Mouse (Mus musculus) mouse trophoblast stem cell (cell line): ENCODE results near the gene Samd4.

Experiments
- in situ Hi-C, 2 experiments: fragments of 300-500 bp; cut with MseI, MboI; formaldehyde crosslinking; loops; 2 replicates in 1 of 2; 3 replicates in 1 of 2; pipeline ENCODE4 v1.15.1; 2025

The Samd4 gene

DNA sequence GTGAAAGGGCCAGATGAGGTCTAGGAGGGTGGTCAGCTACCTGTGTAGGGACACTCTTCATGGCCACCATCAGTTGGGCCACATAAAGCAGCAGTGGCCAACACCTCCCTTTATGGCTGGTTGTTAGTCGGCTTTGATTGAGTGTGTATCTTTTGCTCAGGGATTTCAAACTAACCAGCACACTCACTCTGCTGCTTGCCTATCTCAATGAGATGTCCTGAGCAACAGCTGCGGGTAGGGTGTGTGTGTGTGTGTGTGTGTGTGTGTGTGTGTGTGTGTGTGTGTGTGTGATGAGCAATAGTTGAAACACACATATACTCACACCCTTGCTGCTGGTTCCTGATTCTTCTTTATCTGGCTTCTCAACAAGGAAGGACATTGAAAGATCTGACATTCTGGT lies 69.6 kb downstream of the Samd4 start:
- in situ Hi-C loops, result no loop called here

DNA sequence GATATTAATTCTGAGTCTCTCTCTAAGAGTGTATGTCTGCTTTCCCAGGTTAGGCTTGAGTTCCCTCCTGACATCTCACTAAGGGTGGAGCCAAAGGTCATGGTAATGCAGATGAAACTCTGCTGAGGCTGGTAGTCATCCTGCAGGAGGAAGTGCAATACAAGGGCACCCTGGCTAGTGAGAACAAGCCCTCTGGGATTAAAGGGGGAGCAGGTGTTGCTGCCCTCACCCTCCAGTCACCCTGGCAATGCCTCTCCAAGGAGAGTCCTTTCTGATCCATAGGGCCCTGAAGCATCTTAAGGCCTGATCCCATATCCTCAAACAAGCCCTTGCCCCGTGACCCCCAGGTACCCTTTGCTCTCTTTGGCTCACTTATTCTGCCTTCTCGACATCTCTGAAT lies 72.5 kb downstream of the Samd4 start:
- in situ Hi-C loops, result no loop called here

DNA sequence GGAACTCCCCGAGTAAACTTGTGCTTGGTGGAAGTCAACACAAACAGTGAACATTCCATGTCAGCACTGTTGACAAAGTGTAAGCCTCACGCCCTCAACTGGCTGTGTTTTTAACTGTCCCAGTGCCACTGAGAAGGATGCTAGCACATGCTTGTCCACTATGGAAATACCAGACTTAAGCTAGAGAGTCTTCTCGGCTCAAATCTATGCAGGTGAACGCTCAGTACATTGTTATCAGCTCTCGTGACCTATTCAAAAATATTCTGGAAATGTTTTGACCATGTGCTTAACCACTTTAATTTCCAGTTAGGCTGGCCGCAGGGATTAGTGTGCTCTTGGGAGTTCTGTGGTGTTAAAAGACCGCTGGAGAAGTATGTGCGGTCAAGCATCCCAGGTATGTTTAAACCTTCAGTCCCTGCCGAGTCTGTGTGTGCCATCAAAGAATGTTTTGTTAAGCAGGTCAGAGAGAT lies 73.0 kb downstream of the Samd4 start:
- in situ Hi-C loops, result no loop called here

DNA sequence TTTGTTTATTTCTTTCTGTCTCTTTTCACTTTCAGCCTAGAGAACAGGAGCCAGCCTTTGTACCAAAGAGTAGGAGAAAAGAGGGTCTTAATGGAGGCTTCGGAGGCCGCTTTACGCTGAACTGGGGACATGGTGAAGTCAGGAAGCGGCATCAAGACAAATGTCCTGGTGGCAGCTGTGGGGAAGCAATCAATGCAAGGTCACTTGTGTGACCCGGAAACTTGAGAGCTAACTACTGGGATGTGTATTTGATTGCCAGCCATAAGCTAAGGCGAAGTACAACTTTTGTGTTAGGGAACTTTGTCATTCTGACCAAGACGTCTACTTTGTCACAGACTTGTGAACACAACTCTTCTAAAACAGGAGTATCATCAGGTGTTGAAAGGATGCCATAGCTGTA lies 73.5 kb downstream of the Samd4 start:
- in situ Hi-C loops, result no loop called here

- in situ Hi-C loops, result no loop called here
Measured at GRCm38 (mm10) chr14:46959166-46959721, 76.6 kb downstream of the Samd4 start.

DNA sequence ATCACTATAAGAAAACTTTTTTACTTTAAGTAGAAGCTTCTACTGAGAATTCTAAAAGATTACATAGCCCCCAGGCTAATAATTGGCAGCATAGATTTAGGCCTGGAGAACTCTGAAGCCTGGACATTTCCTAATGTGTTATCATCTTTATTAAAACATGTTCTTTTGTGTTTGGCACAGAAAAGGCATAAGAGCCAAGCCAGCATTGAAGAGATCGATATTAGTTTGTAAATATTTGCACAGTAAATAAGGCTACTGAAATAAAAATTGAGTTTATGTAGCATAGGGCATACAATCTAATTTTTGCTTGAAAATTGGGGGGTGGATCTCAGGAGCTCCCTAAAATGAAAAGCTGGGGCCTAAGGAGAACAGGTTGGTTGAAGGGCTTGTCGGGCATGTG lies 77.2 kb downstream of the Samd4 start:
- in situ Hi-C loops, result no loop called here

GRCm38 (mm10) chr14:46962832-46963231 lies 80.2 kb downstream of the Samd4 start:
- in situ Hi-C loops, result no loop called here

- in situ Hi-C loops, result no loop called here
Measured at GRCm38 (mm10) chr14:46964074-46964872, 81.6 kb downstream of the Samd4 start.

- in situ Hi-C loops, result no loop called here
Measured at GRCm38 (mm10) chr14:46966206-46966605, 83.6 kb downstream of the Samd4 start.

DNA sequence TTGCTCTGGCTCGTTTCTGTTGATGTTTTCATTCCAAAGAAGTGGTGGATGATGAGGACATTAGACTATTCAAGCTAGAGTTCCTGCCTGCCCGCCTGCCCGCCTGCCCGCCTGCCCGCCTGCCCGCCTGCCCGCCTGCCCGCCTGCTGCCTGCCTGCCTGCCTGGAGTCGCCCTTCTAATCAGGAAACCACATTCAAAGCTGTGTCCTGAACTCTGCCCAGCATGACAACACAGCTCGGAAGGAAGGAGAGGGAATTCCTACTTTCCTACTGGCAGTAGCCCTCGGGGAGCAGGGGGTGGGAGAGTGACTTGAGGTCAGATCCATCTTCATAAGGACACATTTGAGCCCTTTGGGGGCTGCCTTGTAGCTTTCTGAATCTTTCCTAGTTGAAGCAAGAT lies 85.4 kb downstream of the Samd4 start:
- in situ Hi-C loops, result no loop called here

DNA sequence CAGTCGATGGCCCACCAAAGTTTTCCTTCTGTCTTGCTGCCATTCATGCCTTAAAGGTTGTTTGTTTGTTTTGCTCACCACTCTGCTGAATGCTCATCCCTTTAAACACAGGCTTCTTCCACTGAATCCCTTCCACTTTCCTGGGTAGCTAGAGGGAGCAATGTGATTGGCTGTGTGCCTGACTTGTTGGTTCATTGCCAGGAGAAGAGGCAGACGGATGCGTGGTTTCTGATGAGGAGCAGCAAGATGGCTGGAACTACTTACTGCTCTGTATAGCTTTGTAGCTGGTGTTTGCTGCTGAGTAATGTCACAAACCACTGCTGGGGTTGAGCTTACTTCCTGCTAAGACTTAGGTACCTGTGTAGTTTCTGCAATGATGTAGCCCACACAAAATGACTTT lies 88.0 kb downstream of the Samd4 start:
- in situ Hi-C loops, result no loop called here

- in situ Hi-C loops, result no loop called here
Measured at GRCm38 (mm10) chr14:46971802-46972201, 89.1 kb downstream of the Samd4 start.

DNA sequence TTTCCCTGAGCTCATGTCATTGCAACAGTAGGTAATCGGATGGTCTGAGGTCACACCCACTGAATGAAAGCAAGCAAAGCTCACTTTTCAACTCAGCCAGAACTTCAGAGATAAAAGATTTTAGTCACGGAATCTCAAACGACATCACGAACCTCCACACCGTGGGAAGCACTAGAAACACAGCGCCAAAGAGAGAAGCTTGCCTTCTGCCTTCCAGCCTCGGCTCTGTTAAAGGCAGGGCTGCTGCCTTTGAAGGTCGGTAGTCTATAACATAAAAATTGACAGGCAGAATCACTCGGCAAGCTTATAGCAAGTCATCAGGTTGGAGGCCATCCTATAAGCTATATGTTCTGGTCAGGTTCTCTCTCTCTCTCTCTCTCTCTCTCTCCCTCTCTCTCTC lies 92.2 kb downstream of the Samd4 start:
- in situ Hi-C loops, result no loop called here

DNA sequence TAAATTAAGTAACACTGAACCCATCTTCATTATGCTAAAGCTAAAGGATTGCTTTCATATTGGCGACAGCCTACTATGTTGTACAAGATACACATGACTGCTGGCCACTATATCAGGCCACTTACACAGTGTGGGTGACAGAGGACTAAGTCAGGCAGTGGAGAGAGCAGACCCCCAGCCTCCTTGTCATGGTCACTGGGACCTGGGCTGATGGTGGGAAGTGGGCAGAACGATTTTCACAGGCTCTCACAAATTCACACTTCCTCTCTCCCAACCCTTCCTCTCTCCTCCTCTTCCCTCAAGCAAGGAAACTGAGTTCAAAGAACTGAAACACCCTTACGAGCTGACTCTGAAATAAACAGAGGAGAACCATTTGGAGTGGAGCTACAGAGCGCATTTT lies 93.3 kb downstream of the Samd4 start:
- in situ Hi-C loops, result no loop called here

- in situ Hi-C loops, result no loop called here
Measured at GRCm38 (mm10) chr14:46976712-46977111, 94.1 kb downstream of the Samd4 start.

GRCm38 (mm10) chr14:46977660-46978059 lies 95.0 kb downstream of the Samd4 start:
- in situ Hi-C loops, result no loop called here

GRCm38 (mm10) chr14:46979172-46979571 lies 96.5 kb downstream of the Samd4 start:
- in situ Hi-C loops, result no loop called here

DNA sequence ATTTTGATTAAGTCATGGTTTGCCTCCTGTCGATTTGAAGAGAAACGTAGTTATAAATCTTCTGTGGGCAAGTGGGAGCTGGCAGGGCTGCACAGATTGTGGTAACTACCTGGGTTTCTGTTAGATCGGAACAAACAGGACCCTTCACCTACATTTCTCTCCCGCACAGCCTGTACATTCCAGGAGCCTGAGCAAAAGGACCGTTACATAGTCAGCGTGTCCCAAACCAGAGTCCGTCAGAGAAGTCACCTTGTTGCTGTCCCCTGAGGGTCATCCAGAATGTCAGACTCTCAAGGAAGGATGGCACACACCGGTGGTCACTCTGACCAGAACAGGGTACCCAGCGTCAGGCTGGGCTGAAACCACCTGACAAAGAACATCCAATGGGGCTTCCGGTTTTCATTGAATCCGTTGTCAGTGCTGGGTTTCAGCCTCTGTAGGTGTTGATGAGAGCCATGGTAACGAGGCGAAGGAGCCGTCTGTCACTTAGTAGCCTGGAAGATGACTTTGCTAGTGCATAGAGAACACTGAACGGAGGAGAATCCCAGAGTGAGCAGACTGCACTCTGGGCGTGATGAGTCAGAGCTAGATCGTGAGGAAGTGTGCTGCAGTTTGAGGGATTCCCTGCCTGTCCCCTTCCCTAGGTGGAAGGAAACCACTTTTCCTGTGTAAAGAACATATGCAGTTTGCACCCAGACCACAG lies 98.2 kb downstream of the Samd4 start:
- in situ Hi-C loops, result no loop called here

DNA sequence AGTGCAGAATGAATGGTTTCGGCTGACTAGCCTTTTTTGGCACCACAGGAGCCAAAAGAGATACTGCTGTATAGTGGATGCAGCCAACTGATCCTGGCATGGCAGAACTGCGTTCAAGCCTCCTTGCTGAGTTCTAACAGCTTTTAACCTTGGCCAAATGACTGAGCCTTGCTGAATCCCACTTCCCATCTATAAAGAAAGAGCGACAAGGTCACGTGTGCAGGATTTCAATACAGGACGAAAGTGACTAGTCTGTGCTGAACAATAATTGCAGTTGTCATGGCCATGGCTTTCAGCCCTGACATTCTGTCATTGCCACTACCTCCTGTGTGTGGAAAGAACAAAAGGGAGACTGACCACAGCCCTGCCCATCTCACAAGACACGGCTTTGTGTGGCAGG lies 99.5 kb downstream of the Samd4 start:
- in situ Hi-C loops, result no loop called here

GRCm38 (mm10) chr14:46984542-46985125 lies 102.0 kb downstream of the Samd4 start:
- in situ Hi-C loops, result no loop called here

DNA sequence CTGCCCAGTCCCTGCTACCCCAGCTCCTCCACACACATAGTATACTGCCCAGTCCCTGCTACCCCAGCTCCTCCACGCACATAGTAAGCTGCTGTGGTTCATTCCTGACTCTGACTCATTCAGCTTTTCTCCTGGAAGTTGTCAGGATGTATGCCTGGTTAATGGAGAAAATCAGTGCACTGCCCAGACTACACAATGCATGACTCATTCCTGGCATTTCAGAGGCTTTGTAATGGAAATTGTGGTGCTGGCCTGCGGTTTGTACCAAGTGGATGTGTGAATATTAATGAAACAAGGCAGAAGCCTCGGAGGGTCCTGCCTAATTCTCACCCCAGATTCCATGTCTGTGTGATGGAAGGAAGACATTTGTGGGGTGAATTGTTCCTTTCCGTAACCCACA lies 107.0 kb downstream of the Samd4 start:
- in situ Hi-C loops, result no loop called here

GRCm38 (mm10) chr14:46990450-46990849 lies 107.8 kb downstream of the Samd4 start:
- in situ Hi-C loops, result no loop called here
